Mouse (Mus musculus): ENCODE results near the gene Fam84b. TPM values are rescaled to one million over a fixed set of nuclear protein-coding genes. Genes with fewer than 3 reads are reported as not detected.
A peak's percentile ranks its signal among the peaks of the same experiment; 100 is the strongest.
"Not testable (repeated sequence)": the region's sequence is repeated elsewhere in the genome, so short reads cannot be mapped to it uniquely, and the experiment has no call there.

Gene Fam84b
- polyA plus RNA-seq, 1 experiment from 2014 or later: 5.9 TPM

- peaks cover 15% of the 10 kb centered on the region for H3K4me1 ChIP-seq (replicated peaks)
- H3K36me3 ChIP-seq: no peaks in the 10 kb centered on the region
- H3K27ac ChIP-seq: no peak overlapping the region
- no peak overlapping the region for H3K9ac ChIP-seq (replicated peaks)
- WGBS: 17% methylated on average over 3 of the region's 3 CpGs
- H3K4me2 ChIP-seq: no peak overlapping the region
- H3K9me3 ChIP-seq: no peaks in the 10 kb centered on the region
- no peak for ATAC-seq (ENCODE audit: insufficient number of reproducible peaks, insufficient read depth, low FRiP score, low TSS enrichment, low read depth)
- H3K27me3 ChIP-seq: no peaks in the 10 kb centered on the region
- no peak overlapping the region for H3K4me3 ChIP-seq (replicated peaks)
Observed at GRCm38 (mm10) chr15:60845886-60846285, 7.7 kb downstream of the Fam84b start.

GRCm38 (mm10) chr15:60841785-60842184 lies 11.8 kb downstream of the Fam84b start:
- H3K27me3 ChIP-seq: no peaks in the 10 kb centered on the region; the same call in 1 of the 2 replicates
- H3K27ac ChIP-seq: no peak overlapping the region
- no peak overlapping the region for H3K9ac ChIP-seq (replicated peaks)
- H3K4me1 ChIP-seq (replicated peaks): peaks cover 28% of the 10 kb centered on the region
- 11% methylated on average over 4 of the region's 4 CpGs for WGBS
- H3K4me2 ChIP-seq: no peak overlapping the region
- H3K4me3 ChIP-seq (replicated peaks): no peak overlapping the region
- no peaks in the 10 kb centered on the region for H3K36me3 ChIP-seq
- ATAC-seq (ENCODE audit: insufficient number of reproducible peaks, insufficient read depth, low FRiP score, low TSS enrichment, low read depth): peak; percentile 87
- H3K9me3 ChIP-seq: no peaks in the 10 kb centered on the region

- H3K27ac ChIP-seq; H3K4me3 ChIP-seq (replicated peaks); H3K4me2 ChIP-seq; H3K9ac ChIP-seq (replicated peaks); H3K9me3 ChIP-seq; H3K27me3 ChIP-seq; H3K36me3 ChIP-seq: not testable (repeated sequence)
- H3K4me1 ChIP-seq (replicated peaks): peaks cover 26% of the 10 kb centered on the region
- peak; percentile 69; the same call in 1 of the 2 replicates for ATAC-seq (ENCODE audit: insufficient number of reproducible peaks, insufficient read depth, low FRiP score, low TSS enrichment, low read depth)
Observed at GRCm38 (mm10) chr15:60841312-60841711, 12.3 kb downstream of the Fam84b start.

- no peaks in the 10 kb centered on the region for H3K36me3 ChIP-seq
- no peaks in the 10 kb centered on the region for H3K9me3 ChIP-seq
- H3K4me1 ChIP-seq (replicated peaks): peaks cover 21% of the 10 kb centered on the region
- WGBS: 25% methylated on average over 4 of the region's 4 CpGs
- no peak overlapping the region for H3K4me2 ChIP-seq
- H3K9ac ChIP-seq (replicated peaks): no peak overlapping the region
- no peak overlapping the region for H3K27ac ChIP-seq
- ATAC-seq (ENCODE audit: insufficient number of reproducible peaks, insufficient read depth, low FRiP score, low TSS enrichment, low read depth): no peak
- H3K4me3 ChIP-seq (replicated peaks): no peak overlapping the region
- H3K27me3 ChIP-seq: no peaks in the 10 kb centered on the region; the same call in 1 of the 2 replicates
Observed at GRCm38 (mm10) chr15:60840296-60840670, 13.3 kb downstream of the Fam84b start.

- no peak for ATAC-seq (ENCODE audit: insufficient number of reproducible peaks, insufficient read depth, low FRiP score, low TSS enrichment, low read depth)
- Histone ChIP-seq H3K9me3 (no peaks in the 10 kb centered on the region), H3K36me3 (no peaks in the 10 kb centered on the region), H3K27me3 (no peaks in the 10 kb centered on the region; the same call in 1 of the 2 replicates), H3K4me1 (replicated peaks) (peaks cover 21% of the 10 kb centered on the region), H3K27ac (no peak overlapping the region), H3K4me2 (no peak overlapping the region), H3K4me3 (replicated peaks) (no peak overlapping the region), H3K9ac (replicated peaks) (no peak overlapping the region)
- WGBS: 31% methylated on average over 3 of the region's 3 CpGs
Observed at GRCm38 (mm10) chr15:60839539-60840295, 13.9 kb downstream of the Fam84b start.

- H3K27ac ChIP-seq: no peak overlapping the region
- no peaks in the 10 kb centered on the region for H3K9me3 ChIP-seq
- no peaks in the 10 kb centered on the region for H3K36me3 ChIP-seq
- no peaks in the 10 kb centered on the region; the same call in 1 of the 2 replicates for H3K27me3 ChIP-seq
- no peak overlapping the region for H3K4me3 ChIP-seq (replicated peaks)
- H3K4me1 ChIP-seq (replicated peaks): peaks cover 30% of the 10 kb centered on the region
- H3K9ac ChIP-seq (replicated peaks): no peak overlapping the region
- no peak overlapping the region for H3K4me2 ChIP-seq
- ATAC-seq (ENCODE audit: insufficient number of reproducible peaks, insufficient read depth, low FRiP score, low TSS enrichment, low read depth): no peak
- 67% methylated on average over 8 of the region's 8 CpGs for WGBS
Observed at GRCm38 (mm10) chr15:60838135-60838534, 15.4 kb downstream of the Fam84b start.

GRCm38 (mm10) chr15:60837719-60838118 lies 15.9 kb downstream of the Fam84b start:
- no peak overlapping the region for H3K9ac ChIP-seq (replicated peaks)
- ATAC-seq (ENCODE audit: insufficient number of reproducible peaks, insufficient read depth, low FRiP score, low TSS enrichment, low read depth): no peak
- no peaks in the 10 kb centered on the region for H3K36me3 ChIP-seq
- no peak overlapping the region for H3K27ac ChIP-seq
- H3K9me3 ChIP-seq: no peaks in the 10 kb centered on the region
- no peaks in the 10 kb centered on the region; the same call in 1 of the 2 replicates for H3K27me3 ChIP-seq
- no peak overlapping the region for H3K4me2 ChIP-seq
- 91% methylated on average over 9 of the region's 9 CpGs for WGBS
- H3K4me1 ChIP-seq (replicated peaks): peaks cover 30% of the 10 kb centered on the region
- no peak overlapping the region for H3K4me3 ChIP-seq (replicated peaks)

GRCm38 (mm10) chr15:60836321-60836720 lies 17.3 kb downstream of the Fam84b start:
- Histone ChIP-seq H3K4me1 (replicated peaks) (peaks cover 26% of the 10 kb centered on the region), H3K9me3 (no peaks in the 10 kb centered on the region), H3K9ac (replicated peaks) (no peak overlapping the region), H3K36me3 (no peaks in the 10 kb centered on the region), H3K27me3 (no peaks in the 10 kb centered on the region; the same call in 1 of the 2 replicates), H3K4me2 (no peak overlapping the region), H3K27ac (no peak overlapping the region), H3K4me3 (replicated peaks) (no peak overlapping the region)
- 59% methylated on average over 4 of the region's 4 CpGs for WGBS
- no peak for ATAC-seq (ENCODE audit: insufficient number of reproducible peaks, insufficient read depth, low FRiP score, low TSS enrichment, low read depth)

- Histone ChIP-seq H3K27me3 (no peaks in the 10 kb centered on the region; the same call in 1 of the 2 replicates), H3K36me3 (no peaks in the 10 kb centered on the region), H3K4me1 (replicated peaks) (peaks cover 13% of the 10 kb centered on the region), H3K9ac (replicated peaks) (no peak overlapping the region), H3K4me3 (replicated peaks) (no peak overlapping the region), H3K4me2 (no peak overlapping the region), H3K27ac (no peak overlapping the region), H3K9me3 (no peaks in the 10 kb centered on the region)
- 84% methylated on average over 5 of the region's 5 CpGs for WGBS
- ATAC-seq (ENCODE audit: insufficient number of reproducible peaks, insufficient read depth, low FRiP score, low TSS enrichment, low read depth): no peak
Observed at GRCm38 (mm10) chr15:60834598-60835571, 18.7 kb downstream of the Fam84b start.

- no peak for ATAC-seq (ENCODE audit: insufficient number of reproducible peaks, insufficient read depth, low FRiP score, low TSS enrichment, low read depth)
- H3K9ac ChIP-seq (replicated peaks): no peak overlapping the region
- H3K4me1 ChIP-seq (replicated peaks): peaks cover 9% of the 10 kb centered on the region; the same call in 1 of the 2 replicates
- H3K9me3 ChIP-seq: no peaks in the 10 kb centered on the region
- no peak overlapping the region for H3K27ac ChIP-seq
- 20% methylated on average over 2 of the region's 2 CpGs for WGBS
- no peak overlapping the region for H3K4me3 ChIP-seq (replicated peaks)
- no peaks in the 10 kb centered on the region; the same call in 1 of the 2 replicates for H3K27me3 ChIP-seq
- no peaks in the 10 kb centered on the region for H3K36me3 ChIP-seq
- H3K4me2 ChIP-seq: no peak overlapping the region
Observed at GRCm38 (mm10) chr15:60833476-60834218, 19.9 kb downstream of the Fam84b start.

GRCm38 (mm10) chr15:60832586-60832985 lies 21.0 kb downstream of the Fam84b start:
- H3K27ac ChIP-seq: no peak overlapping the region
- no peak overlapping the region for H3K4me3 ChIP-seq (replicated peaks)
- peaks cover 9% of the 10 kb centered on the region; the same call in 1 of the 2 replicates for H3K4me1 ChIP-seq (replicated peaks)
- no peaks in the 10 kb centered on the region for H3K9me3 ChIP-seq
- H3K36me3 ChIP-seq: no peaks in the 10 kb centered on the region
- H3K9ac ChIP-seq (replicated peaks): no peak overlapping the region
- H3K27me3 ChIP-seq: no peaks in the 10 kb centered on the region
- H3K4me2 ChIP-seq: no peak overlapping the region
- ATAC-seq (ENCODE audit: insufficient number of reproducible peaks, insufficient read depth, low FRiP score, low TSS enrichment, low read depth): no peak
